10 mouse cellular contexts compared by ENCODE assay signal in genomic region chr4:14039513-14040072, GRCm38 (mm10).
DNase-seq lines count a peak whose midpoint lies in the region; ATAC-seq lines count a peak whose summit lies in the region.
"Had no signal": no experiment of that assay in that cellular context is flagged by ENCODE, and none has a peak within 500 bp of the region (broad histone marks: within the 10 kb centered on the region; RNA-seq: fewer than 3 reads in every experiment).

No protein-coding gene starts in this region.

- 0 out of 2 replicates have a peak, but pooled peaks have one; percentile 38 for ATAC-seq in neural tube, embryonic 15.5 days (ENCODE audit: low FRiP score)
- peak; percentile 98 for ATAC-seq in forebrain, embryonic 16.5 days

- no peak overlapping the region for H3K4me2 ChIP-seq in neural tube, embryonic 15.5 days
- H3K4me2 ChIP-seq in forebrain, embryonic 16.5 days (ENCODE audit: low read length): no peak overlapping the region

- H3K27ac ChIP-seq in neural tube, embryonic 15.5 days (replicated peaks): no peak overlapping the region
- peak overlapping the region; percentile 23; the same call in 1 of the 2 replicates for H3K27ac ChIP-seq in forebrain, embryonic 16.5 days (ENCODE audit: low read length)
- H3K27ac ChIP-seq: macrophage had no signal

- no peaks in the 10 kb centered on the region for H3K9me3 ChIP-seq in neural tube, embryonic 15.5 days (replicated peaks)
- H3K9me3 ChIP-seq in forebrain, embryonic 16.5 days (ENCODE audit: control insufficient read depth, low read length): no peaks in the 10 kb centered on the region

- no peak for DNase-seq in neural tube, embryonic 10.5 days (ENCODE audit: extremely low spot score, low spot score)
- DNase-seq in left cerebral cortex, adult 18-20 months (ENCODE audit: low spot score in 2 of 2): peak; percentile 46 to 47
- DNase-seq in right cerebral cortex, postnatal 4 days: peak; percentile 60
- DNase-seq in adrenal gland, postnatal 10 days: no peak
- no peak for DNase-seq in adrenal gland, postnatal 25 days
- DNase-seq in testis, postnatal 10 days (ENCODE audit: low spot score): no peak
- DNase-seq: thymus, adult 18-20 months had no signal

- H3K4me3 ChIP-seq in neural tube, embryonic 15.5 days (replicated peaks): no peak overlapping the region
- no peak overlapping the region for H3K4me3 ChIP-seq in forebrain, embryonic 16.5 days (replicated peaks; ENCODE audit: low read length)

- 52% methylated on average over 7 of the region's 7 CpGs for WGBS in neural tube, embryonic 15.5 days
- WGBS in forebrain, embryonic 16.5 days: 16% methylated on average over 7 of the region's 7 CpGs

- no peak overlapping the region for H3K9ac ChIP-seq in neural tube, embryonic 15.5 days (replicated peaks)
- H3K9ac ChIP-seq in forebrain, embryonic 16.5 days (replicated peaks; ENCODE audit: low read depth, low read length): no peak overlapping the region

- H3K27me3 ChIP-seq in neural tube, embryonic 15.5 days (replicated peaks): no peaks in the 10 kb centered on the region
- no peaks in the 10 kb centered on the region for H3K27me3 ChIP-seq in forebrain, embryonic 16.5 days (replicated peaks; ENCODE audit: control insufficient read depth, insufficient read depth, low read length)

- no peaks in the 10 kb centered on the region for H3K36me3 ChIP-seq in neural tube, embryonic 15.5 days
- H3K36me3 ChIP-seq in forebrain, embryonic 16.5 days (ENCODE audit: control insufficient read depth, insufficient read depth): no peaks in the 10 kb centered on the region

- H3K4me1 ChIP-seq in neural tube, embryonic 15.5 days: peaks cover 3% of the 10 kb centered on the region; the same call in 1 of the 2 replicates
- H3K4me1 ChIP-seq in forebrain, embryonic 16.5 days (replicated peaks; ENCODE audit: control insufficient read depth, insufficient read depth, low read length): peaks cover 10% of the 10 kb centered on the region

Comparison
In these comparisons a context has a peak if more than half of its experiments do, and no peak if none do; other contexts are left out.
1. DNase-seq: peak in left cerebral cortex, adult 18-20 months (2 of 2) and right cerebral cortex, postnatal 4 days (single experiment); none in neural tube, embryonic 10.5 days (single experiment), adrenal gland, postnatal 10 days (single experiment), adrenal gland, postnatal 25 days (single experiment) and testis, postnatal 10 days (single experiment).